Mouse (Mus musculus): ENCODE results near the gene Creb3l2.

GRCm38 (mm10) chr6:37440491-37441250 is 1.3 kb downstream of the Creb3l2 start:
- TF ChIP-seq CTCF (IDR thresholded peaks at IDR 0.05; ENCODE audit: control insufficient read depth, insufficient read depth, insufficient read length) (no peak), CEBPB (IDR thresholded peaks at IDR 0.05; ENCODE audit: low read depth) (no peak)
